Mouse (Mus musculus): ENCODE measurements at regions not wholly inside any gene's neighbourhood (a gene's known extent, or its start where the extent isn't known, plus 50 kb on each side); places are given as distances from the start of the nearest gene placed in this dataset.
"Not testable (repeated sequence)": the region's sequence is repeated elsewhere in the genome, so short reads cannot be mapped to it uniquely, and the experiment has no call there.

GRCm38 (mm10) chr11:26785164-26785563 is 191.4 kb upstream of the Vrk2 start:
- in situ Hi-C loops (cut with MboI; ENCODE audit: low pct_unique_long_range_greater_than_20kb) = no loop called here
- no peak for ATAC-seq

DNA sequence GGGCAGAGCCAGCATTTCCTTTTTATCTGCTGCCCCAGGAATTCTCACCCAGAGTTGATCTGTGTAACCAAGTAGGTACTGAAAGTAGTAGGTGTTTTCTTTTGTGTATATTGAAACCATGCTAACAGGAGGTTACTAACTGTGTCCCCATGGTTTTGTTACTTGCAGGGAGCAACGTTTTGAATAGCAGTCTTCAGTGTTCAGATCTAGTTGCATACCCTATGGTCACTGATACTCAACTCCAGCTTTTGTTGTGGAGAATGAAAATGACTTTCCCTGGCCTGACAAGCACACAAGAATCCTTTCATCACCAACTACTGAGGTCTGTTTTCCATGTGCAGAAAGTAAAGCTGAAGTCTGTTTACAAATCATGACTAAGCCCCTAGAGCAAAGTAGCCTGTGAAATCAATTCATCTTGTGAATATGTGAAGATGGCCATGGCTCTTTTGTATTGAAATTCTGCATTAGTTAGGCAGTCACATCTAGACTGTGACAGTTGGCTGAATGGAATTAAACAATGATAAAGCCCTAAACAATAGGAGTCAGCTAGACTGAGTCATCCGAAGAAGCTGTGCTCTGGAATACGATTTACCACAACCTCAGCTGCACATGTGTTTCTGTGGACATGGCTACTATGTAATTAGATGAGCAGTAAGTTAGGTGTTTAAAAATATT is 179.5 kb upstream of the Vrk2 start:
- in situ Hi-C loops (cut with MboI; ENCODE audit: low pct_unique_long_range_greater_than_20kb) = no loop called here
- no peak for TF ChIP-seq CTCF (IDR thresholded peaks at IDR 0.05)
- peaks cover 3% of the 10 kb centered on the region for H3K27me3 ChIP-seq
- DNase-seq (ENCODE audit: low read depth, low spot score) (no peak), ATAC-seq (no peak)
- ChIA-PET CTCF (interaction anchor here (0.6 kb wide), 1 partner anchor 21 kb away, joined by 3 read pairs; no protein-coding TSS in a partner anchor), POLR2A (no interaction called here)

More at GRCm38 (mm10) chr11:26785164-26785563, 191.4 kb upstream of the Vrk2 start:
- ChIA-PET CTCF (interaction anchor here (1.1 kb wide), 1 partner anchor 23 kb away, joined by 4 read pairs; no protein-coding TSS in a partner anchor), POLR2A (no interaction called here)
- no peak for DNase-seq (ENCODE audit: low read depth, low spot score)
- peaks cover 43% of the 10 kb centered on the region for H3K27me3 ChIP-seq
- peak; percentile 57 for TF ChIP-seq CTCF (IDR thresholded peaks at IDR 0.05)

DNA sequence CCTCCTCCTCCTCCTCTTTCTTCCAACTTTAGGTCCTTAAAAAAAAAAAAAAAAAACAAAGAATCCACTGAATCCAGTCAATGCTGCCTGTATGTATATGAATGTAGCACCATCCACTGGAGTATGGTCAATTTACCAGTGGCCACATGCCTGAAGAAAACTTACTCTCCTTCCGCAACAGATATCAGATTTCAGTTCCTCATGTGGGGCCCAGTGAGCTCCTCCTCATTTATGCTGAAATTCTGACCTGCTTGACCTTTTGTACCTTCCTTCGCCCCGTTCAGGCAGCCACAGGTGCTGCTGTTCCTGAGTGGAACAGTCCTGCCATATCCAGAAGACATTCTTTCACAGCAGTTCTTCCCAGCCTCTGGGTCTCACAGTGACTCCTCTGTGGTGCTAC is 161.8 kb upstream of the Vrk2 start:
- in situ Hi-C loops (cut with MboI; ENCODE audit: low pct_unique_long_range_greater_than_20kb) = no loop called here
- CTCF ChIA-PET = no interaction called here
- no peak for DNase-seq (ENCODE audit: low read depth, low spot score)
- POLR2A ChIA-PET = no interaction called here
- no peak for TF ChIP-seq CTCF (IDR thresholded peaks at IDR 0.05)
- ATAC-seq = no peak
- H3K27me3 ChIP-seq = peaks cover 6% of the 10 kb centered on the region

DNA sequence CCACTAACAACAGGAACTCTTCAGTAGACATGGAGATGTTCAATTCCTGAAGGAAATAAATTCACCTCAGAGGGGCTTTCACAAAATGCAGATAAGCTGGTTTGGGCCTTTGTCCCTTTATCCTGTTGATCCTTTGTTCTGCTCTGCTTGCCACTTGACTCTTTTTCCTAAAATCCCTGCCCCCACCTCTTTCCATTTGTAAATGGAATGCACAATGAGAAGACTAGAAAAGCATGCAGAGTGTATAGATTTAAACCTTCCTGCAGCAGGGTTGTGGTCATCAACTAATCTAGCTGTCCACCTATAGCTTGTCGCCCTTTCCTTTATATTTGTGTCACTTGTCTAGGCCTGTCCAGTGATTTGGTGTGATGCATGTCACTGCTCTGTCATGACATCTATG is 159.8 kb upstream of the Vrk2 start:
- no peak for TF ChIP-seq CTCF (IDR thresholded peaks at IDR 0.05)
- in situ Hi-C loops (cut with MboI; ENCODE audit: low pct_unique_long_range_greater_than_20kb) = no loop called here
- ATAC-seq (no peak), DNase-seq (ENCODE audit: low read depth, low spot score) (no peak)
- CTCF ChIA-PET = interaction anchor here (0.7 kb wide), 1 partner anchor 62 kb away, joined by 3 read pairs; no protein-coding TSS in a partner anchor
- POLR2A ChIA-PET = no interaction called here
- peaks cover 4% of the 10 kb centered on the region for H3K27me3 ChIP-seq

GRCm38 (mm10) chr11:26742235-26742634 is 148.4 kb upstream of the Vrk2 start:
- no peaks in the 10 kb centered on the region for H3K27me3 ChIP-seq
- DNase-seq (ENCODE audit: low read depth, low spot score) = no peak
- CTCF ChIA-PET = interaction anchor here (1.4 kb wide), 1 partner anchor 10 kb away, joined by 3 read pairs; no protein-coding TSS in a partner anchor

DNA sequence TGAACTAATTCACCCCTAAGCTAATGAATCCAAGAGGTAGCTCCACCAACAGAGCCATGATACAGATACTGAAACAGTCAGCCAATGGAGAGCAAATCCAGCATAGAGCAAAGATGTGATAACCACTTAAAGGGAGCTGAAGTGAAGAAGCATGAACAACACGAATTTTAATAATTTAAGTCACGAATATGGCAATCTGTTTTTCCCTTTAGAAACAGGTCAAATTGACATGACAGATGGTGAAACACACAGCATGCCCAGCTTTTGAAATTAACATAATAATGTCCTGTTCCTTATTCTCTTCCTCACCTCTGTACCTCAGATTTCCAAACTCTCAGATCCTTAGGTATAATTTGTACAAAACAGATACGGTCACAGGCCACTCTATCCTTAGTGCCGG is 145.9 kb upstream of the Vrk2 start:
- no peak for TF ChIP-seq CTCF (IDR thresholded peaks at IDR 0.05)
- ChIA-PET POLR2A (no interaction called here), CTCF (interaction anchor here (1.1 kb wide), 1 partner anchor 11 kb away, joined by 6 read pairs; no protein-coding TSS in a partner anchor)
- in situ Hi-C loops (cut with MboI; ENCODE audit: low pct_unique_long_range_greater_than_20kb) = no loop called here
- ATAC-seq (no peak), DNase-seq (ENCODE audit: low read depth, low spot score) (no peak)
- no peaks in the 10 kb centered on the region for H3K27me3 ChIP-seq

More at GRCm38 (mm10) chr11:26742235-26742634, 148.4 kb upstream of the Vrk2 start:
- in situ Hi-C loops (cut with MboI; ENCODE audit: low pct_unique_long_range_greater_than_20kb) = no loop called here
- no peak for TF ChIP-seq CTCF (IDR thresholded peaks at IDR 0.05)
- ATAC-seq = no peak
- POLR2A ChIA-PET = no interaction called here

- POLR2A ChIA-PET = no interaction called here
- no peak for ATAC-seq
Measured at GRCm38 (mm10) chr11:26726969-26727368, 133.2 kb upstream of the Vrk2 start.

DNA sequence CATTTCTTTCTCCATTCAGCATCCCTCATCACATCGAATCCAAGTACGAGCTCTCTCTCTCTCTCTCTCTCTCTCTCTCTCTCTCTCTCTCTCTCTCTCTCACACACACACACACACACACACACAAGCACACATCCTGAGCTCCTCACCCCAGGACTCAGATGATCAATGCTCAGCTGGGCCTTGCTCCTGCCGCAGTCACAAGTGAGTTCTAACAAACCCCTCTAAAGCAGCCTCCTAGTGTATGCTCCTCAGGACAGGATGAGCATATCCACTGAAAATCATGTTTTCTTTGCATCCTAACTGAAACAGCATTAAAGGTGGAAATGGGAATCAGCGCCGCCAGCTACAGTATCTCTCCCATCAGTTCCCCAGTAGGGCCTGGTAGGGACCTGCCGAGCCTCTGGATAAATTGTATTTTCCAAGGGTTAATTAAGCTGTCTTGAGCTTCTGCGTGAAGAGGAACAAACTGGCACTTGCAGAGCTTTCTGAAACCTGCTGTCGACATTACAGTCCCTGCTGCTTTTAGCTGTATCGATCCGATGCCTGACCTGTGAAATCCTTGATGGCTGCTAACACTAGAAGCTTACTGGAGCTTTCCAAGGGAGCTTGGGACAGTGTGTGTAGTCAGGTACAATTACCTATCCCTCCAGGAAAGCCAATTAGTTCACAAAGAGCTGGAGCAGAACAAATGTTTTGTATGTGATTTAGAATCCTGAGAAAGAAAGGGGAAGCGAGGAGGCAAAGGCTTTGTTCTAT is 131.3 kb upstream of the Vrk2 start:
- ATAC-seq (no peak), DNase-seq (ENCODE audit: low read depth, low spot score) (no peak)
- in situ Hi-C loops (cut with MboI; ENCODE audit: low pct_unique_long_range_greater_than_20kb) = no loop called here
- H3K27me3 ChIP-seq = peaks cover 5% of the 10 kb centered on the region
- ChIA-PET POLR2A (no interaction called here), CTCF (no interaction called here)
- no peak for TF ChIP-seq CTCF (IDR thresholded peaks at IDR 0.05)

More at GRCm38 (mm10) chr11:26726969-26727368, 133.2 kb upstream of the Vrk2 start:
- no peak for DNase-seq (ENCODE audit: low read depth, low spot score)
- peaks cover 5% of the 10 kb centered on the region for H3K27me3 ChIP-seq
- TF ChIP-seq CTCF (IDR thresholded peaks at IDR 0.05) = no peak
- CTCF ChIA-PET = no interaction called here
- in situ Hi-C loops (cut with MboI; ENCODE audit: low pct_unique_long_range_greater_than_20kb) = no loop called here

DNA sequence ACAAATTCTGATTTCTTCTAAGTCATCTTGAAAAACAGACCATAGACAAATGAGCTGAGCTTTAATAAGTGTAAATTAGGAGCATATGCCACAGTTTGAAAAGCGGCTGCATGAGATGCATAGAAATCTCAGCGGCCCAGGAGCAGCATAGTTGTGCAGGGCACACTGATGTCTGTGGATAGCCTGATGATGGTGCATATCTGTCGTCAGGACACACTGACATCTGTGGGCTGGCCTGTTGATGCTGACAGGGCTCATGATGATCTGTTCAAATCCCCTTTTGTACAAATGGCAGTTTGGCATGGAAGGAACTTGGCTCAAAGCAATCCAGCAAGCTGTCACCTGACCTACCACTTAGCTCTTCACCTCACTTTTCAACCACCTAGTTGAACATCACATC is 128.5 kb upstream of the Vrk2 start:
- in situ Hi-C loops (cut with MboI; ENCODE audit: low pct_unique_long_range_greater_than_20kb) = no loop called here
- ChIA-PET CTCF (no interaction called here), POLR2A (no interaction called here)
- H3K27me3 ChIP-seq = peaks cover 5% of the 10 kb centered on the region
- ATAC-seq (no peak), DNase-seq (ENCODE audit: low read depth, low spot score) (no peak)
- no peak for TF ChIP-seq CTCF (IDR thresholded peaks at IDR 0.05)

GRCm38 (mm10) chr11:26721173-26721572 is 127.4 kb upstream of the Vrk2 start:
- no peak for TF ChIP-seq CTCF (IDR thresholded peaks at IDR 0.05)
- CTCF ChIA-PET = no interaction called here
- peaks cover 5% of the 10 kb centered on the region for H3K27me3 ChIP-seq
- in situ Hi-C loops (cut with MboI; ENCODE audit: low pct_unique_long_range_greater_than_20kb) = no loop called here
- DNase-seq (ENCODE audit: low read depth, low spot score) (no peak), ATAC-seq (no peak)
- POLR2A ChIA-PET = no interaction called here

DNA sequence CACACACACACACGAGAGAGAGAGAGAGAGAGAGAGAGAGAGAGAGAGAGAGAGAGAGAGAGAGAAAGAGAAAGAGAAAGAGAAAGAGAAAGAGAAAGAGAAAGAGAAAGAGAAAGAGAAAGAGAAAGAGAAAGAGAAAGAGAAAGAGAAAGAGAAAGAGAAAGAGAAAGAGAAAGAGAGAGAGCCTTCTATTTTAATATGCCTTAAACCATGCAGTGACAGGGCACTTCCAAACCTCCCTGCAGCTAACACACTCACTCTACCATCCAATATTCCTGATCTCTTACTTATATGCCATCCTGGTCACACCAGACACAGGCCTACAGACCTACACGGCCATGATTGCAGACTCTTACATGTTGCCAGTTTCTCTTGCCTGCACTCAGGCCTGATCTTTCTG is 117.4 kb upstream of the Vrk2 start:
- CTCF ChIA-PET; POLR2A ChIA-PET; DNase-seq (ENCODE audit: low read depth, low spot score); H3K27me3 ChIP-seq; in situ Hi-C loops (cut with MboI; ENCODE audit: low pct_unique_long_range_greater_than_20kb); ATAC-seq: not testable (repeated sequence)

Measured in Patski (cell line).